Mouse (Mus musculus): ENCODE results near the gene Ap3s2. TPM values are rescaled to one million over a fixed set of nuclear protein-coding genes. Genes with fewer than 3 reads are reported as not detected.

The Ap3s2 gene
- 10 to 100 TPM; 23.4 to 26.2 TPM for total RNA-seq (2021)
- long read RNA-seq, experiment 1, full-length matches to known transcripts: 22 of 39 reads
- long read RNA-seq, experiment 1, partial matches to known transcripts: 1 of 39 reads
- long read RNA-seq, experiment 1, other reads (novel, unspliced or antisense): 16 of 39 reads
- long read RNA-seq, experiment 2, full-length matches to known transcripts: 25 of 28 reads
- long read RNA-seq, experiment 2, partial matches to known transcripts: 0 of 28 reads
- long read RNA-seq, experiment 2, other reads (novel, unspliced or antisense): 3 of 28 reads

- DNase-seq: peak; percentile 92
Observed at GRCm38 (mm10) chr7:79920344-79920983, at the start of gene Ap3s2. TSS of gene Ap3s2 (minus strand) at chr7:79920649.

GRCm38 (mm10) chr7:79968326-79968725, 47.9 kb upstream of the Ap3s2 start:
- no peak for DNase-seq

- DNase-seq: no peak
Observed at GRCm38 (mm10) chr7:79961600-79961999, 41.2 kb upstream of the Ap3s2 start.

GRCm38 (mm10) chr7:79956131-79956530, 35.7 kb upstream of the Ap3s2 start:
- DNase-seq: no peak

- no peak for DNase-seq
Observed at GRCm38 (mm10) chr7:79954890-79955289, 34.4 kb upstream of the Ap3s2 start.

GRCm38 (mm10) chr7:79951038-79951437, 30.6 kb upstream of the Ap3s2 start:
- no peak for DNase-seq

GRCm38 (mm10) chr7:79950236-79950635, 29.8 kb upstream of the Ap3s2 start:
- DNase-seq: no peak

GRCm38 (mm10) chr7:79935511-79936205, 15.2 kb upstream of the Ap3s2 start:
- DNase-seq: peak; percentile 64

GRCm38 (mm10) chr7:79934862-79935510, 14.5 kb upstream of the Ap3s2 start, which contains the start of gene Arpin:
TSS of gene Arpin (minus strand) at chr7:79935359.
- DNase-seq: peak; percentile 81

GRCm38 (mm10) chr7:79934461-79934860, 14.0 kb upstream of the Ap3s2 start:
- peak; percentile 28 for DNase-seq

GRCm38 (mm10) chr7:79928516-79929052, 8.1 kb upstream of the Ap3s2 start:
- DNase-seq: no peak

GRCm38 (mm10) chr7:79914556-79914955, 5.9 kb downstream of the Ap3s2 start:
- DNase-seq: peak; percentile 40

- DNase-seq: peak; percentile 45
Observed at GRCm38 (mm10) chr7:79907356-79907755, 13.1 kb downstream of the Ap3s2 start.

- no peak for DNase-seq
Observed at GRCm38 (mm10) chr7:79906914-79907313, 13.5 kb downstream of the Ap3s2 start.

- no peak for DNase-seq
Observed at GRCm38 (mm10) chr7:79905193-79905592, 15.3 kb downstream of the Ap3s2 start.

- no peak for DNase-seq
Observed at GRCm38 (mm10) chr7:79903160-79903792, 17.2 kb downstream of the Ap3s2 start.

GRCm38 (mm10) chr7:79900753-79901152, 19.7 kb downstream of the Ap3s2 start:
- DNase-seq: no peak

- DNase-seq: no peak
Observed at GRCm38 (mm10) chr7:79895225-79895624, 25.2 kb downstream of the Ap3s2 start.

- no peak for DNase-seq
Observed at GRCm38 (mm10) chr7:79894790-79895189, 25.7 kb downstream of the Ap3s2 start.

- DNase-seq: no peak
Observed at GRCm38 (mm10) chr7:79892576-79893428, 27.6 kb downstream of the Ap3s2 start.

Measured in adrenal gland, postnatal 10 days (tissue).